Mouse (Mus musculus): ENCODE results near the gene Sema4d.

The Sema4d gene

GRCm38 (mm10) chr13:51753802-51754444, 39.6 kb downstream of the Sema4d start:
- no peak for DNase-seq (ENCODE audit: low spot score in 2 of 2)

- DNase-seq (ENCODE audit: low spot score in 2 of 2), result no peak
Observed at GRCm38 (mm10) chr13:51753168-51753465, 40.4 kb downstream of the Sema4d start.

GRCm38 (mm10) chr13:51752346-51753167, 41.0 kb downstream of the Sema4d start:
- no peak for DNase-seq (ENCODE audit: low spot score in 2 of 2)

- DNase-seq (ENCODE audit: low spot score in 2 of 2), result no peak
Observed at GRCm38 (mm10) chr13:51749578-51750345, 43.8 kb downstream of the Sema4d start.

- no peak for DNase-seq (ENCODE audit: low spot score in 2 of 2)
Observed at GRCm38 (mm10) chr13:51748009-51748552, 45.5 kb downstream of the Sema4d start.

GRCm38 (mm10) chr13:51747069-51747468, 46.5 kb downstream of the Sema4d start:
- no peak for DNase-seq (ENCODE audit: low spot score in 2 of 2)

GRCm38 (mm10) chr13:51745862-51746261, 47.7 kb downstream of the Sema4d start:
- DNase-seq (ENCODE audit: low spot score in 2 of 2), result no peak

GRCm38 (mm10) chr13:51743855-51744254, 49.7 kb downstream of the Sema4d start:
- no peak for DNase-seq (ENCODE audit: low spot score in 2 of 2)

GRCm38 (mm10) chr13:51742551-51743052, 50.9 kb downstream of the Sema4d start:
- DNase-seq (ENCODE audit: low spot score in 2 of 2), result no peak

- DNase-seq (ENCODE audit: low spot score in 2 of 2), result no peak
Observed at GRCm38 (mm10) chr13:51740776-51741175, 52.8 kb downstream of the Sema4d start.

- DNase-seq (ENCODE audit: low spot score in 2 of 2), result no peak
Observed at GRCm38 (mm10) chr13:51739713-51740112, 53.8 kb downstream of the Sema4d start.

GRCm38 (mm10) chr13:51738531-51739117, 54.9 kb downstream of the Sema4d start:
- no peak for DNase-seq (ENCODE audit: low spot score in 2 of 2)

- DNase-seq (ENCODE audit: low spot score in 2 of 2), result no peak
Observed at GRCm38 (mm10) chr13:51737949-51738513, 55.5 kb downstream of the Sema4d start.

- DNase-seq (ENCODE audit: low spot score in 2 of 2), result no peak
Observed at GRCm38 (mm10) chr13:51737033-51737948, 56.3 kb downstream of the Sema4d start.

- DNase-seq (ENCODE audit: low spot score in 2 of 2), result no peak
Observed at GRCm38 (mm10) chr13:51736007-51736911, 57.3 kb downstream of the Sema4d start.

GRCm38 (mm10) chr13:51734556-51734955, 59.0 kb downstream of the Sema4d start:
- DNase-seq (ENCODE audit: low spot score in 2 of 2), result no peak

- no peak for DNase-seq (ENCODE audit: low spot score in 2 of 2)
Observed at GRCm38 (mm10) chr13:51732097-51732664, 61.4 kb downstream of the Sema4d start.

- DNase-seq (ENCODE audit: low spot score in 2 of 2), result no peak
Observed at GRCm38 (mm10) chr13:51731474-51731873, 62.1 kb downstream of the Sema4d start.

GRCm38 (mm10) chr13:51729887-51730361, 63.6 kb downstream of the Sema4d start:
- DNase-seq (ENCODE audit: low spot score in 2 of 2), result peak in 1 of 2 experiments; percentile 36
